Mouse (Mus musculus): Measurements from ENCODE around the gene Usp53. TPM values are rescaled to one million over a fixed set of nuclear protein-coding genes. Genes with fewer than 3 reads are reported as not detected.

Gene Usp53
- polyA plus RNA-seq (2015; fragmentation: Illumina TruSeq; extraction: RNeasy Lipid Tissue Mini Kit (QIAGEN cat#74804); ENCODE audit: low read depth, low replicate concordance) = 11.3 TPM

DNA sequence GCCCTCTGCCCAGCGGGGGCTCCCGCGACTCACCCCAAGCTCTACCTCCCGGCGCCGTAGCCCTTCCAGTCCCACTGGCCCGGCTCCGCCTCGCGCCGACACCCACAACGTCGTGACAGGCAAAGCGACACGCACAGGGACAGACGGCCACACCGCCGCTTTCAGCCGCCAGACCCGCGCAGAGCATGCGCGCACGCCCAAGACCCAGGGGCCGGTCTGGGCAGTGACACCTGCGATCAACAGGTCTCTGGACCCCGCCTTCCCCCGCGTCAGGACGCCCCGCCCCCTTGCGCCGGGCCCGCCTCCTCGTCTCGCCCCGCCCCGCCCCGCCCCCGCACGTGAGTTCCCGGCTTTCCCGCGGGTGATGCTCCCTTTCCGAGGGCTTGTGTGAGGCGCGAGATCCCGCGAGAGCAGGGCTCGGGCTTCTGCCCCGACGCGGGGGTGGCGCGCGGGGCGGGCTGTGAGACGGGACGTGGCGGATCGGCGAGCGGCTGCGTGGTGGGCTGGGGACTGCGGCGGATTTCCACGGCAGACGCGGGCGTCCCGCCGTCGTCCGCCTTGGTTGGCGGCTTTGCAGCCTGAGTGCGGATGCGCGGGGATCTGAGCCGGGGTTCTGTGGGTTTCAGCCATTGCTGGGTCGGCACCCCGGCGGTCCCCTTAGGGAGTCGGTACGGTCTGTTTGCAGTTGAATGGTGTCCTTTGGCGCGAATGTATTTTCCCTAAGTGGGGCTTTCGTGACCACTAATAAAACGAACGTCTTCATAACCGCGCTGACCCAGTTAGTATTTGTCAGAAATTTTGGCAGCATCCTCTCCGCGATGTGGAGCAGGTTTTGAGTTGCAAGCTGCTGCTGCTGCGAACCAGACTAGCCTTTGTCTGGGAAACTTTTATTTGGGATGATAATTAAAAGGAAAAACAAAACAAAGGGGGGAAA, at the start of gene Usp53:
TSS of gene Usp53 (minus strand) at position 262 of the 934 bp plus-strand sequence.

DNA sequence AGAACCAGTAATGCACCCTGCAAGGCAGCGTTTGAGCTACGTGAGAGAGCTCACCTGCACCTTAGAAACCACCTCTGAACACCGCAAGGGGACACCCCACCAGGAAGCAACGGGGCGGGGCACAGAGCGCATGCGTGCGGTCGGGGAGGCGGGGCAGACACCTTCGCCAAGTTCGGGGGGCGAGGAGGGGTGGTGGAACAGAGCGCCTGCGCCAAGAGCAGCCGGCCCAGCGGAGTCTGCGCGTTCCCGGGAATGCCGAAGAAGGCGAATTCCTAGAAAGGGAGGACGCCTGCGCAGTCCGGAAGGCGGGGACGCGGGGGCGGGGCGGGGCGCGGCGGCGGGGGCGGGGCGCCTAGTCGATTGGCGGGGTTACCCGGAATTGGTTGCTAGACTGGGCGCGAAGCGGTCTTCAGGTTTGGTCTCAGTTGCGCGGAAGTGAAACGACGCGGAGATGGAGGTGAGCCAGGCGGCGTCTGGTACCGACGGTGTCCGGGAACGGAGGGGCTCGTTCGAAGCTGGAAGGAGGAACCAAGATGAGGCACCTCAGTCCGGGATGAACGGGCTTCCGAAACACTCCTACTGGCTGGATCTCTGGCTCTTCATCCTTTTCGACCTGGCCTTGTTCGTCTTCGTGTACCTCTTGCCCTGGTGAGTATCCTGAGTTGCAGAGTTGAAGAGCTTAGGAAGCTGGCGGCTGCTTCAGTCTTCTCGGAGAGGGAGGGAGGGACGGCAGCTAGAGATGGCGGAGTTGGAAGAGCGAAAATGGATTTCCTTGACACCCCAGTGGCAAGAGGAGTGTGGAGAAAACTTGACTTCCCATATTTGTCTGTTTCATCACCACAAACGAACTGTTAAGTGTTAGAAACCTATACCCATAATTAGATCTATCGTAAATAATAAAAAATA, 60.0 kb downstream of the Usp53 start, which contains the start of gene 1810037I17Rik:
TSS of gene 1810037I17Rik (plus strand) at position 195 of the 906 bp plus-strand sequence.

DNA sequence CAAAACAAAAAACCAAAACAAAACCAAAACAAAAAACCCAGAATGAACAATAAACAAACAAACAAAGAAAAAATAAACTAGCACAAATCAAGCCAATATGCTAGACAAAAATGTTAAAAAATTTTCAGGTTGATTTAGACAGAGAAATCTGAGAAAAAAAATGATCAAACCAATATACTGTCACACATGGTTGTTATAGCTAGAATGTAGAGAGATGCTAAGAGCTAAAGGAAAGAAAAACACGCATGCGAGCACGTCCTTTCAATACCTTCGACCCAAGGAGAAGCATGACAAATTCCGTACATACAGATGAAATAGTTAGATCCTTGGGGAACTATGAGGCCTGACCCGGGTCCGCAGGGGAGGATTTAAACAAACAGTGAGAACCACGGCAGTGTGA, 65.0 kb downstream of the Usp53 start, which contains the start of gene Gm10959:
TSS of gene Gm10959 (minus strand) at position 101 of the 400 bp plus-strand sequence.

DNA sequence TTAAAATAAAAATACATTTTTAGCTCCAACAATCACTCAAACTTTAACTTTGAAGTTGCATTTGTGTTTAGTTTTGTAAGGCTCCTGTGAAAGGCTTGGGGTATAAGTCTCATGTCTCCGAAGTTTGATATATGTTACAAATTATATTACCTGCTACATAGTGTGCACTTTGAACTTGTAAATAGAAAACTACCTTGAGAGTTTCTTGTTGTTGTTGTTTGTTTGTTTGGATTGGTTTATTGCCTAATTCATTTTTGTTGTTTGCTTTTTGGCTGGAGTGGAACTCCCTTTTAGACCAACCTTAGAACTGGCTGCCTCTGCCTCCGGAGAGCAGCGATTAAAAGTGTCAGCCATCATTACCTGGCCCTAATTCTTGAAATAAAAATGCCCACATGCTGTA, 89.5 kb downstream of the Usp53 start, which contains the start of gene Fabp2:
TSS of gene Fabp2 (plus strand) at position 301 of the 400 bp plus-strand sequence.

Other genes starting within 250 kb of the Usp53 start
- gene Fabp2, start 89.4 kb downstream of the Usp53 start, polyA plus RNA-seq (2015; fragmentation: Illumina TruSeq; extraction: RNeasy Lipid Tissue Mini Kit (QIAGEN cat#74804); ENCODE audit: low read depth, low replicate concordance) = not detected
- not detected for gene Gm10959, start 65.2 kb downstream of the Usp53 start, polyA plus RNA-seq (2015; fragmentation: Illumina TruSeq; extraction: RNeasy Lipid Tissue Mini Kit (QIAGEN cat#74804); ENCODE audit: low read depth, low replicate concordance)
- gene 1810037I17Rik, start 60.3 kb downstream of the Usp53 start, polyA plus RNA-seq (2015; fragmentation: Illumina TruSeq; extraction: RNeasy Lipid Tissue Mini Kit (QIAGEN cat#74804); ENCODE audit: low read depth, low replicate concordance) = 119 TPM
- 0.46 TPM for gene Myoz2, start 50.5 kb upstream of the Usp53 start, polyA plus RNA-seq (2015; fragmentation: Illumina TruSeq; extraction: RNeasy Lipid Tissue Mini Kit (QIAGEN cat#74804); ENCODE audit: low read depth, low replicate concordance)

Data from brain, adult 10 weeks (tissue).